Mouse (Mus musculus) layer of hippocampus, postnatal 14 days (tissue): ENCODE measurements at regions not wholly inside any gene's neighbourhood (a gene's known extent, or its start where the extent isn't known, plus 50 kb on each side); places are given as distances from the start of the nearest gene placed in this dataset.

Source experiments
- DNase-seq, 2 experiments: peaks; one replicate each; pipeline ENCODE4 v3.0.0; 2021 to 2022; ENCODE audit warnings: low spot score in 2 of 2, mixed read lengths in 1 of 2

- no peak for DNase-seq
Measured at GRCm38 (mm10) chr9:87464141-87464540, 208.8 kb upstream of the Cep162 start.

GRCm38 (mm10) chr9:87453261-87453660, 197.9 kb upstream of the Cep162 start:
- DNase-seq: no peak

- DNase-seq: no peak
Measured at GRCm38 (mm10) chr9:87452571-87452970, 197.2 kb upstream of the Cep162 start.

- DNase-seq: no peak
Measured at GRCm38 (mm10) chr9:87443467-87444235, 188.3 kb upstream of the Cep162 start.

- DNase-seq: no peak
Measured at GRCm38 (mm10) chr9:87432072-87432471, 176.7 kb upstream of the Cep162 start.

- no peak for DNase-seq
Measured at GRCm38 (mm10) chr9:87431523-87431922, 176.2 kb upstream of the Cep162 start.

- DNase-seq: peak in 1 of 2 experiments; percentile 27
Measured at GRCm38 (mm10) chr9:87425201-87425600, 169.9 kb upstream of the Cep162 start.

- DNase-seq: no peak
Measured at GRCm38 (mm10) chr9:87421175-87421574, 165.8 kb upstream of the Cep162 start.

- peak; percentile 68 to 71 for DNase-seq
Measured at GRCm38 (mm10) chr9:87419376-87419775, 164.0 kb upstream of the Cep162 start.

GRCm38 (mm10) chr9:87412894-87413293, 157.6 kb upstream of the Cep162 start:
- DNase-seq: no peak

- no peak for DNase-seq
Measured at GRCm38 (mm10) chr9:87411044-87411443, 155.7 kb upstream of the Cep162 start.

- DNase-seq: no peak
Measured at GRCm38 (mm10) chr9:87409736-87410135, 154.4 kb upstream of the Cep162 start.

GRCm38 (mm10) chr9:87408805-87409204, 153.5 kb upstream of the Cep162 start:
- DNase-seq: no peak

GRCm38 (mm10) chr9:87406476-87406875, 151.1 kb upstream of the Cep162 start:
- DNase-seq: no peak

GRCm38 (mm10) chr9:87405115-87405720, 149.9 kb upstream of the Cep162 start:
- no peak for DNase-seq

GRCm38 (mm10) chr9:87402010-87402409, 146.7 kb upstream of the Cep162 start:
- no peak for DNase-seq

GRCm38 (mm10) chr9:87387516-87387915, 132.2 kb upstream of the Cep162 start:
- peak in 1 of 2 experiments; percentile 9 for DNase-seq

- no peak for DNase-seq
Measured at GRCm38 (mm10) chr9:87383513-87383912, 128.2 kb upstream of the Cep162 start.

- no peak for DNase-seq
Measured at GRCm38 (mm10) chr9:87377921-87378320, 122.6 kb upstream of the Cep162 start.

GRCm38 (mm10) chr9:87376731-87377310, 121.5 kb upstream of the Cep162 start:
- no peak for DNase-seq

- DNase-seq: no peak
Measured at GRCm38 (mm10) chr9:87372251-87372905, 117.0 kb upstream of the Cep162 start.

GRCm38 (mm10) chr9:87369059-87369458, 113.7 kb upstream of the Cep162 start:
- no peak for DNase-seq
